Mouse (Mus musculus) mouse trophoblast stem cell (cell line): ENCODE data around the gene Gnai3.

Source experiments
- in situ Hi-C, 2 experiments: fragments of 300-500 bp; cut with MseI, MboI; formaldehyde crosslinking; loops; 2 replicates in 1 of 2; 3 replicates in 1 of 2; pipeline ENCODE4 v1.15.1; 2025

The Gnai3 gene

GRCm38 (mm10) chr3:108084767-108085270 lies 61.1 kb downstream of the Gnai3 start:
- in situ Hi-C loops: loop anchor here in 1 of 2 experiments (5.0 kb wide), 1 partner anchor 62 kb away; the partner anchor contains the start of gene Gnai3

DNA sequence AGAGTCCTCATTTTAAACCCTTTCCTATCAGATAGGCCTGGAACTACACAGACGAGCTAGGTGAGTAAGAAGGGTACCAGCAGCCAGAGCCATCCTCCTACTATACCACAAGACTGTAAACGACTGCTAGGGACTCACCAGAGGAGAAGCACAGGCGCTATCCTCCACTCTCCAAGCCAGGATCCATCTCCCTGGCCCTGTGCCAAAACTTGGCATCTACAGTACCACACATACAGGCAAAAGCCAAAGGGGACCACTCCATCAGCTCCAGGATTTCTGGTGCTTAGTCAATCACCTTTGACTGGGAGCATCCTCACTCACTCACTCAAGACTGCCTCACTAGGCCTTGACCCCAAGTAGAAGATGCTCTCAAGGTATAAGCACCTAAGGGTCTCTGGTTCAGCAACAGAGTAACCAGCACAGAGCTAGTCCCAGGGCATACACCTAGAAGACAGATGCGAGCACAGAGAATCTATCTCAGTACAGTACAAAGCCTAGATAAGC lies 62.0 kb downstream of the Gnai3 start:
- in situ Hi-C loops: loop anchor here in 1 of 2 experiments (5.0 kb wide), 1 partner anchor 63 kb away; the partner anchor contains the start of gene Gnai3

- in situ Hi-C loops: loop anchor here in 1 of 2 experiments (5.0 kb wide), 1 partner anchor 64 kb away; the partner anchor contains the start of gene Gnai3
These were observed 62.8 kb downstream of the Gnai3 start for GRCm38 (mm10) chr3:108083161-108083560.

DNA sequence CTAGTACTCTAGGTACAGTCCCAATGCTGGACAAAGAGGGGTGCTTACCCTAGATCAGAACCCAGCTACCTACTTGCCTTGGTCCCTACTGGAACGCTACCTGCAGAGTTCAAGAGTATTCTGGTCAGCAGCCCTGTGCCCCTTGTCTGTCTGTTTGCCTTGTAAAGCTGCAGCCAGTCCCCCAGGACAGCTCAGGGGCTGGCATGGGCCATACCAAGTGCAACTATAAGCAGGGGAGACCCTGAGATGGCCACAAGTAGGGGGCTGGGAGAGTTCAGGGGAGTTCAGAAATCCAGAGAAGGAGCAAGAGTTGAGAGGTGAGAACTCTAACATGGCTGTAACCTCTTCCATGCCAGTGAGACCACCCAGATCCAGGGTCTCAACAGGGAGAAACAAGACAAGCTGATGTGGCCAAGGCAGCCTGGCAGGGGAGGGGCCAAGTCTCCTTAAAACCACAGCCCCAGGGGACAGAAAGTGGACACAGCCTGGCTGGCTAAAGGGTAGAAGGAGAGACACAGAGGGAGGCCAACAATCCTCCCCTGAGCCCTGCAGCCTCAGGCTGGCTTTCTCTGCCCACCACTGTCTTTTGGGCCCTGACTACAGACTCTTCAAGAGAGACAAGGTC lies 63.6 kb downstream of the Gnai3 start:
- in situ Hi-C loops: loop anchor here in 1 of 2 experiments (5.0 kb wide), 1 partner anchor 65 kb away; the partner anchor contains the start of gene Gnai3

DNA sequence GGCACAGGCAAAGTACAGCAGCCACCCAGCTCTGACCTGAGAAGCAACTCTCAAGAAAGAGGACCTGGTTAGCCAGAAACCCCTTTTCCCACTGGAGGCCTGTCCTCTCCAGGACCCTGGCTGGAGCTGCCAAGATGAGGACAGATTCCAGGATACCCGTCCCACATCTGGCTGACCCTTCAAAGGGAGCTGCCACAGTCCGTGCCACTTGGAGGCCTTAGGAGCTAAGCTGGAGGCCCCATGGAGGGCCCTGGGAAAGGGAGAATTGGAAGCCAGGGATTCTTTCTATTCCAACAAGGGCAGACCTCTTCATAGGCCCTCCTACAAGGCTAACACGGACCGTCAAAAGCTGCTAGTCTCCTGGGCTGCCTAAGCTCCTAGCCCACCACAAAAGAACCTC lies 64.3 kb downstream of the Gnai3 start:
- in situ Hi-C loops: loop anchor here in 1 of 2 experiments (5.0 kb wide), 1 partner anchor 66 kb away; the partner anchor contains the start of gene Gnai3

DNA sequence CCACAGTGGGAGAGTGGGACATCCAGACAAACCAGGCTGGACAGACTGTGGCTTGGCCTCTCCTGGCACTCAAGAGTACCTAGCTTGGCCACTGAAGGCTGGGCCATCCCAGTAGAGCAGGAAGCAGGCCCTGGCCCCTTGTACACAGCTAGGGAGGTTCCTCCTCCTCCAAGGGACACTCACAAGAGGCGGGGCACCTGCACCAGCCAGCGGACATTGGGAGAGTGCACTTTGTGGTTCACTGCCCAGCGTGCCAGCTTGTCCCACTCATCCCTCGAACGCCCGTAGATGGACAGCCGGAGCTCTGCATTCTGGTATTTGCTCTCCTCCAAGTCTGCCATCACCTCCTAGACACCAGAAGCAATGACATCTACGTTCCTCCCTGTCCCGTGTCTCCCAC lies 69.1 kb downstream of the Gnai3 start:
- in situ Hi-C loops: no loop called here

- in situ Hi-C loops: loop anchor here in 1 of 2 experiments (5.0 kb wide), 1 partner anchor 74 kb away; the partner anchor contains the start of gene Gnai3
These were observed 72.9 kb downstream of the Gnai3 start for GRCm38 (mm10) chr3:108072983-108073569.

DNA sequence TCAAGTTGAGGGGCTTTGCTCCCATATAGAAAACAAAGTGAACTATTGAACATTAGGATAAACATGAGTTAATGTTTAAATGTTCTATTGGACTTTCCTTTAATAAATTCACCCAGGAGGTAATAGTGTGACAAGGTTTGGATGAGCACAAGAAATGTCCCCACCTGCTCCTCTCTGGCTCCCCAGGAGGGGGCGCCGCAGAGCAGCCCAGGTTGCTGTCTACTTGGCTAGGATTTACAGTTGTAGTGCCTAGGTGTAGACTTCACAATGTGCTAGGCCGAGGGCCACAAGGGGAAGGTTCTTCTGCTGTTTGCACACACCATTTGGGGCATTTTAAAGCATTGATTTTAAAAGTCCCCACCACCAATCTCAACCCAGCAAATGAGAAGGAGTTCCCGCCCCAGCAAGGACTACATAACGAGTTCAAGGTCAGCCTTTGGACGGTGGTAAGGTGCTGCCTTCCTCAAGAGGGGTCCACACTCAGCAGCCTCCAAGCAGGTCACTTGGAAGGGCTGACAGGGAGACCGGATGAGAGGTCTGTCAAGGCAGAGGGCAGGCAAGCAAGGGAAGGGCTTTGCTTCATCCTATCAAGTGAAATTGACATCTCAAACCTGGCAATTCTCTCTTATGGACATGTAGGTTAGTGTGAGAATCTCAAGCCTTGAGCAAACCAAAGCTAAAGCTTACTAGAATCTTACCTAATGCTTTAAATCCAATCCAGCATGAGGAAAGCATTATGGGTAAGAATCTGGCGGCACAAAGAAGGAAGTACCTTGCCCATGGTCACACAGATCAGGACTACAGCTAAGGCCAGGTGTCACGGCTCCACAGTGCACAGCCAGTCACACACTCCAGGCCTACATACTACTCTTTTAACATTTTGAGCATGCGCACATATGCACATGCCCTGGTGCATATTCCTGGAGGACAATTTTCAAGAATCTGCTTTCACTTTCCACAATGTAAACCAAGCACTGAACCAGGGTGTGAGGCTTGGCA lies 75.4 kb downstream of the Gnai3 start:
- in situ Hi-C loops: loop anchor here in 1 of 2 experiments (5.0 kb wide), 1 partner anchor 77 kb away; the partner anchor contains the start of gene Gnai3

DNA sequence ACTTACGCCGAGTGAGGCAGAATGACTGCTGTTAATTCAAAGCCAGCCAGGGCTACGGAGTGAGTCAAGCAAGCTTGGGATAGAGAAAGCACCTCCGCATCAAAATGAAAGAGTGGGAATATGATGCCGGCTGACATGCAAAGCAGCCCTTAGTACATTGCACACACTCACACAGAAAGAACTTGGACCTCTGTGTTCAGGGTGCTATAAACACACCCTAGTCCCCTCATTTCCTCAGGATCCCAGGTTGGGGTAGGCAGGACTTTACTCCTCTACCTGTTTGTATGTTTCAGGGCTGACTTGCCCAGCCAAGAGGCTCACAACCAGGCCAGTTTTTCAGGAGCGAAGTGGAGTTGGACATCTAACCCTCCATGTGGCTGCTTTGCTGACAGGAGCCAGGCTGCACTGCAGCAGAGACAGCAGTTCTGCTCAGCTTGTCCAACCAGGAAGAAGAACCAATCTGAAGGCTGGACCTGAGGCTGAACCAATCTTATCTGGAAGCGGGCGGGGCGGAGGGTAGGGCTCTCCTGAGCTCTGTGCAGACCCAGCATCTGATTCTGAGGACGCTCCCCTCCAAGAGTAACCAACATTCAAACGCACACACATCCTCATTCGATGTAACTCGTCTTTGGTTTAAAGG lies 76.6 kb downstream of the Gnai3 start:
- in situ Hi-C loops: no loop called here

DNA sequence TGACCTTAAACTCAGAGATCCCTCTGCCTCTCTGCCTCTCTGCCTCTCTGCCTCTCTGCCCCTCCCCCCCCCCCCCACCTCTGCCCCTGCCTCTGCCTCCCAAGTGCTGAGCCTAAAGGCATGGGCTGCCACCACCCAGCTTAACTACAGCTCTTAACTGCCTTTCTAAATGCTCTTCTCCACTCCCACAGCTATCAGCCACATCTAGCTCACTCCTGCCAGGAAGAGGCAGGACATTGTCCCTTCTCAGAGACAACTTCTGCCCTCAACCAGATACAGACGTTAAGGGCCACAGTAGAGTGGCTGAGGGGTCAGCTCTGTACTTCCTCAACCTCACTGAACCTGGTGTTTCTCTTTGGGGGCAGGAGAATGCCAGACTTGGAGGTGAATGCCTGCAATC lies 77.1 kb downstream of the Gnai3 start:
- in situ Hi-C loops: no loop called here

GRCm38 (mm10) chr3:108067370-108067934 lies 78.5 kb downstream of the Gnai3 start:
- in situ Hi-C loops: no loop called here

DNA sequence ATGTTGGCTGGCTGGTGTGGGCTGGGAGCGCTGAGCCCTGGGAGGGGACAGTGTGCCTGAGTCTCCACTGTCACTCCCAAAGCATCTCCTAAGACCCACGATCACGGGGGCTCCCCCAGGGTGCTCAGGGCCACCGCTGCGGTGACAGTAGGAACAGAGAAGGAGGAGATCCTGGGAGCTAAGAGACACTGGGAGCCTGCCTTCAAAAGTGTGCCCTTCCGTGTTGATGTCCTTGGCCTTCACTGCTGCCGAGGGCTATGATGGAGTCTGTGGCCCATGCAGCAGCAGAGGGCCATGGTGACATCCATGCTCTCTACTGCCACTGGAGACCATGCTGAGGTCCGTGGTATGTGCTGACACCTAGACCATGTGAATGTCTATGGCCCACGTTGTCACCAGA lies 80.4 kb downstream of the Gnai3 start:
- in situ Hi-C loops: no loop called here

- in situ Hi-C loops: no loop called here
These were observed 81.3 kb downstream of the Gnai3 start for GRCm38 (mm10) chr3:108064672-108065071.

GRCm38 (mm10) chr3:108062648-108063047 lies 83.3 kb downstream of the Gnai3 start:
- in situ Hi-C loops: no loop called here

DNA sequence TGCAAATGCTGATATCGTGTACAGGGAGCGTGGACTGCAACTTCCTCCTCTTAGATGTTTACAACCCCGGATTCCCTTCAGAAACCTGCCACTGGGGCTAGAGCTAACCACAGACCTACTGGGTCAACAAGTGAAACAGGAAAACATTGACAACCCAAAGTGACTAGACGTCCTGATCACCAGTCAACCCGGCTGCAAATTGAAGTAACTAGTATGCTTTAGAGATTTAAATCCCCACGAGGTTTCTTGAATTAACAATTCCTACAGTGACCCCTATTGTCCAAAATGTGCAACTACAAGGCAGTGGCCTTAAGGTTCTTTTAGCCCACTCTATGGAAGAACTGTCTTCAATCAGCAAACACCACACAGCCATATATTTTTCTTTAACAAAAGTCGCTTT lies 84.5 kb downstream of the Gnai3 start:
- in situ Hi-C loops: no loop called here
